ENCODE assay signal across 16 mouse cellular contexts in the genomic region with DNA sequence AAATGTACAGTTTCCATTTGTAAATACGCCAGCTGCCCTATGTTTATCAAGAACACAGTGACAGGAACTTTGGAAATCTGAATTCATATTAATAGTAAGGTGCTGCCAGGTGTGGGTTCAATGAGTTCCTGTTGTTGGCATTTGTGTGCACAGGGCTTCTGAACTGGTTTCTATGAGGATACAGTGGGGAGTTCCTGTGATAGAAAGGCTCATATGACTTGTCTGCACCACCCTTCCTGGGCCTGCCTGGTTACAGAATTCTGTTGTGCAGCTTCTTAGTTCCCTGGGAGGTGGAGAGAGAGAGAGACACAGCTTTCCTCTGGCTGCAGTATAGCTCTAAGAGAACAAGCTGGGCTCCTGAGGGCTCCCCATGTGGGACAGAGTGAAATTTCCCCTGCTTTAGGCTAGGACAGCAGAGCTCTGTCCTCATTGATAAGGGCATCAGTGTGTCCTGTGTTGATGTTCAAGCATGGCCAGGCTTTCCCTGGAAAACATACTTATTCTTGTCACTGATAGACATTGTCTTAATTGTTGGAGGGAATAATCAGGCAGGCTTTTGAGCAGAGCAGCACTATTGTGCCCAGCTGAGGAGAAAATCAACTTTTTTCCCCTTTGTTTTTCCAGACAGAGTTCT. TPM values are rescaled to one million over a fixed set of nuclear protein-coding genes. Genes with fewer than 3 reads are reported as not detected.
DNase-seq lines count a peak whose midpoint lies in the region; ATAC-seq and TF ChIP-seq lines count a peak whose summit lies in the region.
"Had no signal": no experiment of that assay in that cellular context is flagged by ENCODE, and none has a peak within 500 bp of the region (broad histone marks: within the 10 kb centered on the region; RNA-seq: fewer than 3 reads in every experiment).

No protein-coding gene starts in this region.

- no peak for TF ChIP-seq CTCF in kidney, adult 2 months (conservative IDR thresholded peaks at IDR 0.05; ENCODE audit: insufficient read depth, insufficient read length, low read depth, low read length)

- no peak overlapping the region for H3K4me3 ChIP-seq in kidney, adult 2 months (ENCODE audit: insufficient read depth, low read depth, low read length)
- H3K4me3 ChIP-seq: embryonic facial prominence, embryonic 15.5 days; heart, embryonic 15.5 days; midbrain, embryonic 12.5 days had no signal

- peak overlapping the region; percentile 32; the same call in 1 of the 2 replicates for H3K27ac ChIP-seq in kidney, adult 2 months (ENCODE audit: insufficient read depth, low read depth, low read length)
- H3K27ac ChIP-seq: embryonic facial prominence, embryonic 15.5 days; heart, embryonic 15.5 days; kidney, postnatal 0 days; midbrain, embryonic 12.5 days had no signal

- H3K36me3 ChIP-seq in kidney, adult 2 months (ENCODE audit: control insufficient read depth, insufficient read depth, low read length): no peaks in the 10 kb centered on the region
- H3K36me3 ChIP-seq: embryonic facial prominence, embryonic 15.5 days had no signal

- no peaks in the 10 kb centered on the region for H3K27me3 ChIP-seq in kidney, adult 2 months (replicated peaks; ENCODE audit: control insufficient read depth, insufficient read depth, low read length)
- H3K27me3 ChIP-seq: embryonic facial prominence, embryonic 15.5 days; heart, embryonic 15.5 days; midbrain, embryonic 12.5 days had no signal

- 76% methylated on average over 1 of the region's 1 CpGs for WGBS in kidney, adult 2 months

- TF ChIP-seq POLR2A in kidney, adult 2 months (IDR thresholded peaks at IDR 0.05; ENCODE audit: low read depth, low read length): no peak

- peaks cover 9% of the 10 kb centered on the region; the same call in 1 of the 2 replicates for H3K4me1 ChIP-seq in kidney, adult 2 months (ENCODE audit: control insufficient read depth, insufficient read depth, low read length)

- ATAC-seq in frontal cortex, adult (ENCODE audit: low TSS enrichment): peak; percentile 31; the same call in 1 of the 2 replicates
- ATAC-seq in CD4-positive, CD25-positive, alpha-beta regulatory T cell, adult 4 months: peak; percentile 54

- DNase-seq in frontal cortex, postnatal 14 days (ENCODE audit: low spot score in 2 of 2): no peak
- peak; percentile 25 for DNase-seq in kidney, adult 2 months
- no peak for DNase-seq in kidney, adult 9 months
- peak; percentile 11 for DNase-seq in lung, postnatal 10 days
- no peak for DNase-seq in urinary bladder, postnatal 10 days (ENCODE audit: low spot score)
- DNase-seq in spleen, postnatal 4 days (ENCODE audit: low spot score in 2 of 2): no peak
- DNase-seq: adrenal gland, adult 2 months; cerebellum, adult 8-10 months; gastrocnemius, postnatal 10 days; layer of hippocampus, adult 9-11 months had no signal

RNA-seq across cellular contexts. Expression of gene Ippk, which starts 7.1 kb away (rescaled TPM):
- 6.5 and 7.1 TPM in 2 replicates for polyA plus RNA-seq in kidney, adult 2 months (2012; rRNA removed)
- 1 to 10 TPM; 3.9 to 7.1 TPM for polyA plus RNA-seq in CD4-positive, CD25-positive, alpha-beta regulatory T cell, adult 4 months (2017; shearing (Covaris generic))

Comparison
In these comparisons a context has a peak if more than half of its experiments do, and no peak if none do; other contexts are left out.
1. DNase-seq: peak in kidney, adult 2 months (single experiment) and lung, postnatal 10 days (single experiment); none in frontal cortex, postnatal 14 days (0 of 2), kidney, adult 9 months (single experiment), urinary bladder, postnatal 10 days (single experiment) and spleen, postnatal 4 days (0 of 2).